Mouse (Mus musculus) kidney, embryonic 14.5 days (tissue): ENCODE measurements around the gene Pan2. TPM values are rescaled to one million over a fixed set of nuclear protein-coding genes. Genes with fewer than 3 reads are reported as not detected.
A peak's percentile ranks its signal among the peaks of the same experiment; 100 is the strongest.
"Not testable (repeated sequence)": the region's sequence is repeated elsewhere in the genome, so short reads cannot be mapped to it uniquely, and the experiment has no call there.

ENCODE experiments used
- ATAC-seq: fragments of 200-750 bp; cut with Nextera tagmentation; 2 replicates; pipeline ENCODE4 v1.8.0; 2017; ENCODE audit warnings: moderate number of reproducible peaks, mild to moderate bottlenecking, moderate TSS enrichment, moderate library complexity; ENCODE audit not compliant: low FRiP score, low TSS enrichment
- H3K27ac ChIP-seq: fragments of 300-500 bp; sonication (generic); 2 replicates; pipeline ENCODE4 v1.5.1; 2014; ENCODE audit warnings: low read depth, mild to moderate bottlenecking, low read length, moderate library complexity, mixed read lengths
- H3K27me3 ChIP-seq: fragments of 300-500 bp; sonication (generic); 2 replicates; pipeline ENCODE4 v1.6.1; 2014; ENCODE audit warnings: mild to moderate bottlenecking, low read length; ENCODE audit not compliant: control insufficient read depth, insufficient read depth
- H3K36me3 ChIP-seq: fragments of 300-500 bp; sonication (generic); 2 replicates; pipeline ENCODE4 v1.6.1; 2014; ENCODE audit warnings: low read length, mixed read lengths; ENCODE audit not compliant: control insufficient read depth, insufficient read depth
- H3K4me1 ChIP-seq: fragments of 300-500 bp; sonication (generic); 2 replicates; pipeline ENCODE4 v1.6.1; 2014; ENCODE audit warnings: low read length, mixed read lengths; ENCODE audit not compliant: control insufficient read depth, insufficient read depth
- H3K4me2 ChIP-seq: fragments of 300-500 bp; sonication (generic); replicated peaks from 2 replicates; pipeline ENCODE4 v1.6.1; 2014; ENCODE audit warnings: low read depth, mild to moderate bottlenecking, low read length
- H3K4me3 ChIP-seq: fragments of 300-500 bp; sonication (generic); 2 replicates; pipeline ENCODE4 v1.5.1; 2014; ENCODE audit warnings: mild to moderate bottlenecking, low read length
- H3K9ac ChIP-seq: fragments of 300-500 bp; sonication (generic); 2 replicates; pipeline ENCODE4 v1.6.1; 2014; ENCODE audit warnings: low read depth, mild to moderate bottlenecking, low read length, moderate library complexity
- H3K9me3 ChIP-seq: fragments of 300-500 bp; sonication (generic); 2 replicates; pipeline ENCODE4 v1.6.1; 2016; ENCODE audit warnings: low read length; ENCODE audit not compliant: control insufficient read depth
- WGBS: fragments of 180-500 bp; shearing (Covaris S2); extraction: QIAGEN DNeasy Blood & Tissue Kit; methylation state at CpG from one replicate; pipeline ENCODE4 v1.1.7; 2014; 5-methylcytosine and 5-hydroxymethylcytosine counted together
- polyA plus RNA-seq: library from polyadenylated mRNA; unstranded; fragments of >200 nt; fragmentation: Nextera tagmentation; extraction: Ambion mirVana; gene quantifications from 2 replicates; pipeline ENCODE4 v1.2.1, GENCODE M21; 2014

Pan2 gene
- polyA plus RNA-seq: 32.6 and 44.0 TPM in 2 replicates

DNA sequence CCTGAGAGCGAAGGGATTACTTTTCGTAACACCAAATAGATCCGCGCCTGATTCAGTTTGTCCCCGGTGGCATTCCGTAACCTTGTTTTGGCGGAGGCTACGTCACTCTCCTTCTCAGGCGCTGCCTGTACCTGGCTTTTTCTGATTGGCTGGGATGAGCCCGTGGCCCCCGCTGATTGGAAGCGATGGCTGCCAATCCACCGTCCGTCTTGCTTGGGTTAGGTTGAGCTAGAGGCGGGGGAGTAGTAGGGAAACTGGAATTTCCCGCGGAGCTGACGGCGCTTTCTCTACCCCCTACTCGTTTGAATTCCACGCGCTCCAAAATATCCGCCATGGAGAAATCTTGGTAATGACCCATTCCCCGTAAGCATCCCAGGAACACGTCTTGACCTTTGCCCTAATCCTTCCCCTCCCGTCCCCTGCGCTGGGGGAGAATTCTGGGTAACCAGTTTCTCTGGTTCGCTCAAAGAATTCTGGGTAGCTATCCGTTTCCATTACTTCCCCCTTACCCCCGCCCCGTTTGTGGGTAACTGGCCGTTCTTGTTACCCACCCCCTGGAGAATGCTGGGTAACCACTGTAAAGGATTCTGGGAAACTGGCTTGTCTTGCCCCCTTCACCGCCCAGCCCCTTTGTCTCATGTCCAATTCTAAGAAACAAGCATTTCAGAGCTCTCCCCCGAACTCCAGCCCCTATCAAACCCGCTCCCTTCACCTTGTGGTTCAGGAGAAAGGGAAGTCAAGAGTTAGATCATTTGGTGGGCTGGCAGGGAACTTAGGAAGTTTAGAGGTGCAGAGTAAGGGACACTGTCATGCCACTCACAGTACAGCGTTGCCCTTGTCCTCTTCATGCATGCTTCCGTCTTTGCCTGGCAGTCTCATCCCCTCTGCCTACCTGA lies at the start of gene Pan2:
TSS of gene Pan2 (plus strand) at position 210 of the 896 bp plus-strand sequence.
- Histone ChIP-seq H3K27me3 (no peaks in the 10 kb centered on the region), H3K4me1 (peaks cover 13% of the 10 kb centered on the region), H3K36me3 (peaks cover 9% of the 10 kb centered on the region; the same call in 1 of the 2 replicates), H3K27ac (peak within 1 kb of the TSS; percentile 96), H3K4me3 (peak within 1 kb of the TSS; percentile 53), H3K9ac (peak within 1 kb of the TSS; percentile 77), H3K9me3 (no peaks in the 10 kb centered on the region), H3K4me2 (peak within 1 kb of the TSS; percentile 83)
- peak; percentile 98 for ATAC-seq
- WGBS: 2% methylated on average over 37 of the region's 37 CpGs

DNA sequence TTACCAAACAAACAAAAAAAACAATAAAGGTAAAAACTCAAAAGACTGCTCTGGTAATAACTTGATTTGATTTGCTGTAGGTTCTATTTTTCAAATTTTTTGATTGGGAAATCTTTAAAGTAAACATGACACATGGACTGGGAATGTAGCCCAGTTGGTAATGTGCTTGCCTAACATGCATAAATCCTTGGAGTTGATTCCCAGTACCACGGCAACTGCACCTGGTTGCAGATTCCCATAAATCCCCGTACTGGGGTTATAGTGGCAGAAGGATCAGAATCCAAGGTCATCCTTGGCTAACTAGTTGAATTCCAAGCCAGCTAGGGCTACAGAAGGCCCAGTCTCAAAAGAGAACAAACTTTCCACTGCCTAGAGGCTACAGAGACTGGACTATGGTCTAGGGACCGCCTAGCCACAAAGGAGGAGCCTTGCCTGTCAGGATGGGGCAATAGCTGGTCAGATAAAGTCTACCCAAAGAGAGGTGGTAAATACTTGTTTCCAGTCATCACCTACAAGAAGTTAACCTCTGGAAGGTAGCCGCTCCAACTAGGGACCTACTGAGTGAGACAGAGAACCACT lies 49.4 kb upstream of the Pan2 start, which contains the start of gene Apon:
TSS of gene Apon (plus strand) at position 420 of the 579 bp plus-strand sequence.
- no peaks in the 10 kb centered on the region for H3K27me3 ChIP-seq
- H3K27ac ChIP-seq: no peak within 1 kb of the TSS
- H3K4me3 ChIP-seq: no peak within 1 kb of the TSS
- H3K9ac ChIP-seq: no peak within 1 kb of the TSS
- ATAC-seq: no peak
- WGBS: 88% methylated on average over 4 of the region's 4 CpGs
- H3K4me2 ChIP-seq: no peak within 1 kb of the TSS
- H3K36me3 ChIP-seq: peaks cover 44% of the 10 kb centered on the region
- H3K4me1 ChIP-seq: no peaks in the 10 kb centered on the region
- H3K9me3 ChIP-seq: no peaks in the 10 kb centered on the region

DNA sequence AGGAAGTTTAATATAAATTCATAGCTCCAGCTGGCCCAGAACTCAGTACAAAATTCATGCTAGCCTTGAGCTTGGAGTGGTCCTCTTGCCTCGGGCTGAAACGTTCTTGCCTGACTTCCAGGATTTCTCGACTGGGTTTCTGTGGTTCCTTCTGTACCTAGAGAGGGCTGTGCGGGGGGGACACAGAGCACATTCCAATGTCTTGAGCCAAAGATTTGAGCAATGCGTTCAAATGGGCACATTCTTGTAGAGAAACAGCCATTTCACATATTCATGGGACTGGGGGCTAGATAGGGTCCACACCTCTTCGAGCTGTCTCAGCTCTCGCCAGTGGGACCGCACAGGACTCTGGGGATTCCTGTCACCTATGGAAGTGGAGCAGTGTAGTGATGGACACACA lies 47.2 kb upstream of the Pan2 start:
- H3K27me3 ChIP-seq: no peaks in the 10 kb centered on the region
- H3K9ac ChIP-seq: no peak overlapping the region
- 84% methylated on average over 8 of the region's 8 CpGs for WGBS

DNA sequence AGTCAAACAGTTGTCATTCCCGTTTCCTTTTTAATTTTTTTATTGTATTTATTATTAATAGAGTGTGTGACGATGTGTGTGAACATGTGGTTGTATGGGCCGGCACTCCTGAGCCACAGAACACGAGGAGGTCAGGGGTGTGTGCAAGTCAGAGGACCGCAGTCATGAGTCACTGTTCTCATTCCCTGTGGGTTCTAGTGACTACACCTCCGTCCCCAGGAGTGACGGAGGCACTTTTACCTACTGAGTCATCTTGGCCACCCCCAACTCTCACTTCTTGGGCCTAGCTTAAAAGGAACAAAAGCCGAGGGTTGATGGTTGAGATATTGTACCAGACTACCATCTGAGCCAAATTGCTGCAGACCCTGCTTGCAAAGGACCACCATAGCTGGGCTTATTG lies 46.8 kb upstream of the Pan2 start:
- H3K9ac ChIP-seq: no peak overlapping the region
- no peak overlapping the region for H3K4me3 ChIP-seq
- H3K9me3 ChIP-seq: no peaks in the 10 kb centered on the region
- no peak overlapping the region for H3K4me2 ChIP-seq
- H3K36me3 ChIP-seq: peaks cover 20% of the 10 kb centered on the region
- no peaks in the 10 kb centered on the region for H3K27me3 ChIP-seq
- no peak overlapping the region for H3K27ac ChIP-seq
- no peaks in the 10 kb centered on the region for H3K4me1 ChIP-seq
- WGBS: 66% methylated on average over 8 of the region's 8 CpGs
- no peak for ATAC-seq

More for the DNA sequence above, 47.2 kb upstream of the Pan2 start:
- H3K9me3 ChIP-seq: no peaks in the 10 kb centered on the region
- no peak overlapping the region for H3K4me3 ChIP-seq
- no peak overlapping the region for H3K27ac ChIP-seq
- no peak overlapping the region for H3K4me2 ChIP-seq
- no peak for ATAC-seq
- peaks cover 24% of the 10 kb centered on the region for H3K36me3 ChIP-seq
- H3K4me1 ChIP-seq: no peaks in the 10 kb centered on the region

DNA sequence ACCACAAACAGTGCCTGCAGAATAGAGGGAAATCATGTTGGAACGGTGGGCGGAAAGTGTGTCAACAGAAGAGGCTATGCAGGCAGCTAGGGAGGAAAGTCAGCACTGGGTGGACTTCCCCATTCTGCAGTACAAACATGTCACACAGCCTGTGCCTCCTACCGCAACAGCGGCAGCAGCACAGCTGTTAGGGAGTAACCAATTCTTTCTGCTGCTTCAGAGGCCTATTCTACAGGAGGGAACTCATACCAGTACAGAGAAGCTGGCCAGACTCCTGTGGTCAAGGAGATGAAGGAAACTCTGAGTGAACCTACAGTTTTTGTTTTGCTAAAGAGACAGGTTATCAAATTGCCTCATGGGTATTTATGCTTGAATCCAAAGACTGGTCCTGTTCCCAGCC lies 44.2 kb upstream of the Pan2 start:
- Histone ChIP-seq H3K36me3 (no peaks in the 10 kb centered on the region), H3K9ac (no peak overlapping the region), H3K4me2 (no peak overlapping the region), H3K4me1 (no peaks in the 10 kb centered on the region), H3K27me3 (no peaks in the 10 kb centered on the region), H3K9me3 (no peaks in the 10 kb centered on the region), H3K4me3 (no peak overlapping the region), H3K27ac (no peak overlapping the region)
- ATAC-seq: no peak
- 66% methylated on average over 4 of the region's 4 CpGs for WGBS

DNA sequence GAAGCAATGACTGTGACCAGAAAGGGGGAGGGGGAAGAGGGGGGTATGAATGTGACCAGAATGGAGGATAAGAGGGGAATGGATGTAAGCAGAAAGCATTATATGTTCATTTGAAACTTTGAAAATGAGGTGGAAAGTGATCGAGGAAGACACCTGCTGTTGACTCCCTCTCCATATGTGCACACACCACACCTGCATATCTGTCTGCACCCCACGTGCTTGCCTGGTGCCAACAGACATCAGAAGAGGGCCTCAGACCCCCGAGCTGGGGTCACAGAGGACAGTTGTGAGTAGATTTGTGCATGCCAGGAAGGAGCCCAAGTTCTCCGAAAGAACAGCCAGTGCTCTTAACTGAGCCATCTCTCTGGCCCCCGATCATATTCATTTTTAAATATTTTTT lies 43.2 kb upstream of the Pan2 start:
- Histone ChIP-seq H3K27me3 (no peaks in the 10 kb centered on the region), H3K9me3 (no peaks in the 10 kb centered on the region), H3K4me2 (no peak overlapping the region), H3K9ac (no peak overlapping the region), H3K4me1 (no peaks in the 10 kb centered on the region), H3K36me3 (no peaks in the 10 kb centered on the region), H3K4me3 (no peak overlapping the region), H3K27ac (no peak overlapping the region)
- ATAC-seq: no peak
- whole genome bisulfite sequencing: 94% methylated on average over 5 of the region's 5 CpGs

DNA sequence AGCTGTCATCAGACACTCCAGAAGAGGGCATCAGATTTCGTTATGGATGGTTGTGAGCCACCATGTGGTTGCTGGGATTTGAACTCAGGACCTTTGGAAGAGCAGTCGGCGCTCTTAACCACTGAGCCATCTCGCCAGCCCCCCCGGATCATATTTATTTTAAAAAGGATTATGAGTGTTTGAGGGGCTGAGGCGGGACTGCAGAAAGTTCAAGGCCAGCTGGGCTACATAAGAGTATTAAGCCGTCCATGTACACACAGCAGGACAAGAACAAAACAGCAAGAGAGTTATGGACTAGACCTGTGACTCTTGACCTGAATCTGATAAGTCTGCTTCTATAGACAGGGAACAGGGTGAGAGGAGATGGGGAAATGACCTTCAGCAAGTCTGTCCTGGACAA lies 42.8 kb upstream of the Pan2 start:
- H3K4me2 ChIP-seq, H3K36me3 ChIP-seq, H3K27ac ChIP-seq, H3K27me3 ChIP-seq, ATAC-seq, H3K9ac ChIP-seq, H3K4me1 ChIP-seq, H3K4me3 ChIP-seq, H3K9me3 ChIP-seq: not testable (repeated sequence)
- 77% methylated on average over 7 of the region's 7 CpGs for WGBS

DNA sequence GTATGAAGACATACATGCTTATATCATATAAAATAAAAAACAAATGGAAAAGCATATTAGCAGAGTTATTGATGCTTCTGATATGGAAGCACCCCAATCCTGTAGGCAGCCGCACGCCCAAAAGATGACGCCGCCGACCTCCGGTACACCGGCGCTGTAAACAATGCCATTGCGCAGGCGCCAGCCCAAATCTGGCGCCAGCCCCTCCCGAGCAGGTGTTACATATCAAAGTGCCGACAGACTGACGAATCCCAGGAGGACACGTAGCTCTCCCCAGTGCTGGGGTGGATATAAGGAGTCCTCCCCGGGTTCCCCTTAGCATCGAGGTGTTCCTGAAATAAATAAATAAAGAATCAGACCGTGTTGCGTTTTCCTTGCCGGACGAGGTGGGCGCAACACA lies 40.8 kb upstream of the Pan2 start:
- Histone ChIP-seq H3K4me3 (no peak overlapping the region), H3K4me2 (no peak overlapping the region), H3K9me3 (no peaks in the 10 kb centered on the region), H3K36me3 (no peaks in the 10 kb centered on the region), H3K27me3 (no peaks in the 10 kb centered on the region), H3K4me1 (no peaks in the 10 kb centered on the region), H3K9ac (no peak overlapping the region), H3K27ac (no peak overlapping the region)
- 78% methylated on average over 22 of the region's 22 CpGs for WGBS
- ATAC-seq: no peak
